Mouse (Mus musculus) C2C12 (cell line): ENCODE data around the gene Arhgef10l. TPM values are rescaled to one million over a fixed set of nuclear protein-coding genes. Genes with fewer than 3 reads are reported as not detected.

Source experiments
- H3K27me3 ChIP-seq: one replicate; pipeline ENCODE4 v1.6.1; 2011; ENCODE audit not compliant: control insufficient read depth, insufficient read depth, insufficient read length
- H3K36me3 ChIP-seq: one replicate; pipeline ENCODE4 v1.6.1; 2011; ENCODE audit not compliant: control insufficient read depth, insufficient read depth
- H3K4me3 ChIP-seq: one replicate; pipeline ENCODE4 v1.5.1; 2011; ENCODE audit warnings: mild to moderate bottlenecking, control low read depth; ENCODE audit not compliant: poor library complexity, insufficient read depth, severe bottlenecking
- H3K79me2 ChIP-seq: one replicate; pipeline ENCODE4 v1.6.1; 2011; ENCODE audit not compliant: control insufficient read depth, insufficient read depth
- H3K79me3 ChIP-seq: one replicate; pipeline ENCODE4 v1.6.1; 2011; ENCODE audit warnings: low read depth, control low read depth
- H3ac ChIP-seq: one replicate; pipeline ENCODE3; 2011; ENCODE audit warnings: low read depth; ENCODE audit not compliant: control insufficient read depth, insufficient read length
- CEBPB ChIP-seq: IDR thresholded peaks from one replicate; pipeline ENCODE4 v1.6.1; 2011; ENCODE audit warnings: low read depth, mild to moderate bottlenecking, control low read depth, moderate library complexity
- CTCF ChIP-seq: IDR thresholded peaks from one replicate; pipeline ENCODE4 v1.5.1; 2011; ENCODE audit not compliant: control insufficient read depth, insufficient read depth, insufficient read length
- FOSL1 ChIP-seq: IDR thresholded peaks from one replicate; pipeline ENCODE4 v1.8.0; 2011; ENCODE audit warnings: mild to moderate bottlenecking, low read length; ENCODE audit not compliant: poor library complexity, insufficient read depth, severe bottlenecking
- MAX ChIP-seq: IDR thresholded peaks from one replicate; pipeline ENCODE4 v1.6.1; 2011; ENCODE audit warnings: mild to moderate bottlenecking, control low read depth
- MYOD1 ChIP-seq: IDR thresholded peaks from one replicate; pipeline ENCODE4 v1.6.1; 2011; ENCODE audit warnings: low read depth; ENCODE audit not compliant: control insufficient read depth, insufficient read length
- MYOG ChIP-seq: IDR thresholded peaks from one replicate; pipeline ENCODE4 v1.6.1; 2011; ENCODE audit not compliant: control insufficient read depth, insufficient read length; ENCODE audit errors: extremely low read depth
- USF1 ChIP-seq: IDR thresholded peaks from one replicate; pipeline ENCODE4 v1.6.1; 2011; ENCODE audit warnings: low read depth, mild to moderate bottlenecking, control low read depth, moderate library complexity
- polyA plus RNA-seq: library from polyadenylated mRNA; unstranded; fragments of >200 nt; fragmentation: generic; extraction: Trizol; gene quantifications from one replicate; pipeline ENCODE4 v1.2.1, GENCODE M21; 2012; ENCODE audit warnings: missing spikeins

The Arhgef10l gene
- polyA plus RNA-seq, 1 experiment, result 27.8 TPM

DNA sequence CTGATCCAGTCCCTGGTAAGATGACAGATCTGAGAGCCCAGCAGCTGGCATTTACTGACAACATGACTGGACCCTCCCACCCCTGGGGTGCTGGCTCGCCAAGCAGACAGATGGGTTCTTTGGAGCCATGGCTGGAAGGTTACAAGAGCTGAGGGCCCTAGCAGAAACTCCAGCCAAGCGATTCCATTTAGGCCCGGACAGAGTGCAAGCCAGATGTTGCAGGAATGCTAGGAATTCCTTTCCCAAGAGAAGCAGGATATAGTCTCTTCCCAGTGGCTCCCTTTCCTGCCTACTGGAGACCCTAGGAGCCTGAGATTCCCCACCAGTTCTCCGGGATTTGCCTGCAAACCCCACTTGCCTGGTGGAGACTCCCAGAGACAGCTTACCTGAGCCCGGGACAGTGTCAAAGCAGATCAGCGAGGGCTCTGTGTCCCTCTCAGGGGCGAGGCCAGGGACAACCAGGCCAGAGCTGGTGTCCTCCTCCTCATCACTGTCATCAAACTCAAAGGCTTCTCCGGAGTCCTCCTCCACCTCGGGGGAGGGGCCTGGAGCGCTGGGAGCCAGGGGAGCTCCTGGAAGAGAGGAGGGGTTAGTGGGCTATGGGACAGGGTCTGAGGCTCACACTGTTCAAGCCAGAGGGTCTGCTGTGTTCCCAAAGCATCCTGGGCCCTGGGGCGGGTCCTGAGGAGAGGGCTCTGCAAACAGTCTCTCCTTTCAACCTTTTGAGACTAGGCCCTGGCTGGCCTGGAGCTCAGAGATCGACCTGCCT lies 54.8 kb downstream of the Arhgef10l start:
- no peak overlapping the region for H3K4me3 ChIP-seq
- no peak for TF ChIP-seq USF1
- TF ChIP-seq CTCF, result no peak
- TF ChIP-seq MAX, result no peak
- TF ChIP-seq MYOD1, result no peak
- no peak for TF ChIP-seq FOSL1
- TF ChIP-seq MYOG, result no peak
- no peak for TF ChIP-seq CEBPB
- no peaks in the 10 kb centered on the region for H3K79me2 ChIP-seq
- H3K27me3 ChIP-seq, result no peaks in the 10 kb centered on the region
- H3K79me3 ChIP-seq, result no peaks in the 10 kb centered on the region
- H3K36me3 ChIP-seq, result no peaks in the 10 kb centered on the region
- no peak overlapping the region for H3ac ChIP-seq

DNA sequence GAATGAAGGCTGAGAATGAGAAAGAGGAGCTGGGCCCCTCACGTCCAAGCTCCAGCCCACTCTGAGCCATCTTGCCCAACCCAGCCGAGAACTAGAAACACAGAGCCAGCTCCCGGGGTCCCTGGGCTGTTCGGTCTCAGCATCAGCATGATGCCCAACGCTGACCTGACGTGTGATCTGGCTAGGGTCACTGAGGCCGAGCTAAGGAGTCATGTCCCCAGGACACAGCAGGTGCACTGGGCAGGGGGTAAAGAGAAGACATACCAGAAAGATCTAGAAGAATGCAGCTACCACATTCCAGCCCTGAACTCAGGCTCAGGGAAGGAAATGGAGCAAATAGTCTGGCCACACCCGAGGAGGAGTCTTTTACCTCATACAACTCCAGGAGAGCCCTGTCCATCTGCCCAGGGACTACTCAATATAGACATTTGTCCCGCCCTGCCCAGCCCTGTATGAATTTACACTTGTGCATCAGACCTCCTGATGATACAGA lies 57.5 kb downstream of the Arhgef10l start:
- Histone ChIP-seq H3K27me3 (no peaks in the 10 kb centered on the region), H3ac (no peak overlapping the region), H3K79me3 (no peaks in the 10 kb centered on the region), H3K4me3 (no peak overlapping the region), H3K79me2 (no peaks in the 10 kb centered on the region), H3K36me3 (no peaks in the 10 kb centered on the region)
- TF ChIP-seq MAX, result no peak
- TF ChIP-seq MYOD1, result no peak
- no peak for TF ChIP-seq CTCF
- no peak for TF ChIP-seq CEBPB
- no peak for TF ChIP-seq MYOG
- TF ChIP-seq USF1, result no peak
- no peak for TF ChIP-seq FOSL1

DNA sequence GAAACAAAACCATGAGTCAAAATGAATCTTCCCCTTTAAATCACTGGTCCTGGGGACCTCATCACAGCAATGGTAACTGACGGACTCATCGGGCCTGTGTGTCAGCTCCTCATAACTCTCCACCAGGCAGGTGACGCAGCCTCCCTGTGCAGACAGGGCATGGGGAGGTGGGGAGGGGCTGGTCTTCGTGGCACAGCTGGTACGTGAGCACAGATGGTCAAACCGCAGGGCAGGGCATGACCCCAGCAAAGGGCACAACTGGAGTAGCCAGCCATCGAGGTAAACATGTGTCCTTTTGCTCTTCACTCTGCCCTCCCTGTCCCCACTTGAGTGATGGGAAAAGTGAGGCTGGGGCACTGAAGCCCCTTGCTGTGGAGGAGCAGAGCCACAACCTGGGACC lies 59.0 kb downstream of the Arhgef10l start:
- Histone ChIP-seq H3K36me3 (no peaks in the 10 kb centered on the region), H3K27me3 (no peaks in the 10 kb centered on the region)

DNA sequence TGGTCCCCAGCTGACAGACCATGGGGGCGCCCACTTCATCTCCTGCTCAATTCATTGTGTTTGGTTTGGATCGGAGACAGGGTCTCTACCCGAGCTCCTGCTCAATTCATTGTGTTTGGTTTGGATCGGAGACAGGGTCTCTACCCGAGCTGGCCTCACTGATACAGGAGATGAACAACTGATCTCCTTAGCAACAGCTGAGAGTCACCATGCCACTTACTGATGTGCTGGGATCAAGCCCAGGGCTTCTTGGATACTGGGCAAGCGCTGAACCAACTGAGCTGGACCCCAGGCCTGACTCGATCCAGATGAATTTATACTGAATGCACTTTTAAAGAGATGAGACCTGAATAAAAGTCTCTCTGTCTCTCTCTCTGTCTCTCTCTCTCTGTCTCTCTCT lies 59.6 kb downstream of the Arhgef10l start:
- Histone ChIP-seq H3K79me3 (no peaks in the 10 kb centered on the region), H3ac (no peak overlapping the region), H3K4me3 (no peak overlapping the region), H3K27me3 (no peaks in the 10 kb centered on the region), H3K36me3 (no peaks in the 10 kb centered on the region), H3K79me2 (no peaks in the 10 kb centered on the region)
- no peak for TF ChIP-seq USF1
- no peak for TF ChIP-seq MYOD1
- no peak for TF ChIP-seq MYOG

More for the DNA sequence above, 59.0 kb downstream of the Arhgef10l start:
- no peak for TF ChIP-seq FOSL1
- TF ChIP-seq CTCF, result no peak
- no peak for TF ChIP-seq USF1
- no peak for TF ChIP-seq CEBPB
- TF ChIP-seq MYOD1, result no peak
- no peak for TF ChIP-seq MYOG
- no peak for TF ChIP-seq MAX
- H3K4me3 ChIP-seq, result no peak overlapping the region
- H3K79me3 ChIP-seq, result no peaks in the 10 kb centered on the region
- no peaks in the 10 kb centered on the region for H3K79me2 ChIP-seq
- no peak overlapping the region for H3ac ChIP-seq

DNA sequence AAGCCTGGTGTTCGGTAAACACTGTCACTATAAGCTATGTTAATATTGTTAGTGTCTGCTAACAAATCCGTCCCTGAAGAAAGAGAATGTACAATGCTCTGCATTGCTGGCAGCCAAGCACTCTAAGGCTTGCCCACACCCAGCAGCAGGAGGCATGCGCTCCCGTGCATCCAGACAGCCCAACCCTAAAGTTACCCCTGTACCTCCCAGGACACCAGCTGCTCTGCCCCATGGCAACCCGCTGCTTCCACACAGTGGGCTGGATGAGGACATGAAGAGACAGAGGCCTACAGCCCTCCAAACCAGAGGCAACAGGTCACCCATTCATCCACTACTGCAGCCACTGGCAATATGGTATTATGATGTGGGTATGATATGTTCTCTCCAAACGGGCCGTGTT lies 60.0 kb downstream of the Arhgef10l start:
- Histone ChIP-seq H3K36me3 (no peaks in the 10 kb centered on the region), H3K79me3 (no peaks in the 10 kb centered on the region), H3K79me2 (no peaks in the 10 kb centered on the region), H3K4me3 (no peak overlapping the region), H3K27me3 (no peaks in the 10 kb centered on the region), H3ac (no peak overlapping the region)
- TF ChIP-seq MAX (no peak), CEBPB (no peak), MYOD1 (no peak), FOSL1 (no peak), MYOG (no peak), CTCF (no peak), USF1 (no peak)

DNA sequence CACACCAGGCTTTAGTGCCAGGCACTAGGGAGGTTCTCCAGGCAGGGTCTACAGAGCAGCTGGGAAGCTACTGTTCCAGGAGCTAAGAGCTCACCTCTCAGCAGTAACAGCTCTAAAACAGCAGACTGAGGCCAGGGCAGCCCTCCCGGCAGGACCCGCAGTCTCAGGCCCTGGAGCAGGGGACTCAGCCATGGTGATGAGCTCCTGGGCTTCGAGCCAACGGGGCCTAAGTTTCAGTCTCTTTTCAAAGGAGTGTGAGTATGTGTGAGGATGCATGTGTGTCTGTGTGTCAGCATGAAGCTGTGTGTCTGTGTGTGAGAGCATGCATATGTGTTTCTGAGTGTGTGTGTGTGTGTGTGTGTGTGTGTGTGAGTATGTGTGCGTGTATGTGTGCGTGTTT lies 60.6 kb downstream of the Arhgef10l start:
- H3K4me3 ChIP-seq, result no peak overlapping the region
- no peaks in the 10 kb centered on the region for H3K79me3 ChIP-seq
- no peak overlapping the region for H3ac ChIP-seq
- no peaks in the 10 kb centered on the region for H3K79me2 ChIP-seq
- no peak for TF ChIP-seq USF1
- TF ChIP-seq MYOG, result no peak
- no peak for TF ChIP-seq CEBPB
- TF ChIP-seq MAX, result no peak
- no peak for TF ChIP-seq CTCF
- no peak for TF ChIP-seq FOSL1
- no peak for TF ChIP-seq MYOD1
- H3K36me3 ChIP-seq, result no peaks in the 10 kb centered on the region
- no peaks in the 10 kb centered on the region for H3K27me3 ChIP-seq
